Mouse (Mus musculus): Measurements from ENCODE around the gene Rergl. TPM values are rescaled to one million over a fixed set of nuclear protein-coding genes. Genes with fewer than 3 reads are reported as not detected.

Gene Rergl
- polyA plus RNA-seq, 1 experiment from 2014 or later: 0.18 TPM

- H3K27me3 ChIP-seq (replicated peaks; ENCODE audit: control insufficient read depth, insufficient read depth, low read length): no peaks in the 10 kb centered on the region
- H3K4me3 ChIP-seq (ENCODE audit: low read depth, low read length): no peak overlapping the region
- no peaks in the 10 kb centered on the region for H3K9me3 ChIP-seq (ENCODE audit: control insufficient read depth, low read length)
- WGBS: 83% methylated on average over 10 of the region's 10 CpGs
- no peak for DNase-seq (ENCODE audit: low spot score)
- no peak overlapping the region for H3K27ac ChIP-seq (replicated peaks; ENCODE audit: low read depth, low read length)
- H3K9ac ChIP-seq (ENCODE audit: low read depth, low read length): no peak overlapping the region
- no peak for ATAC-seq (ENCODE audit: low read depth)
- H3K4me1 ChIP-seq (ENCODE audit: control insufficient read depth, insufficient read depth, low read length): no peaks in the 10 kb centered on the region
- H3K4me2 ChIP-seq (ENCODE audit: low read depth, low read length): no peak overlapping the region
- no peaks in the 10 kb centered on the region for H3K36me3 ChIP-seq (ENCODE audit: control insufficient read depth, insufficient read depth, low read length)
These were observed 41.3 kb downstream of the Rergl start for GRCm38 (mm10) chr6:139460470-139460869.

GRCm38 (mm10) chr6:139443999-139444398 is 57.8 kb downstream of the Rergl start:
- Histone ChIP-seq H3K9me3 (ENCODE audit: control insufficient read depth, low read length) (no peaks in the 10 kb centered on the region), H3K4me1 (ENCODE audit: control insufficient read depth, insufficient read depth, low read length) (no peaks in the 10 kb centered on the region), H3K27me3 (replicated peaks; ENCODE audit: control insufficient read depth, insufficient read depth, low read length) (no peaks in the 10 kb centered on the region), H3K36me3 (ENCODE audit: control insufficient read depth, insufficient read depth, low read length) (no peaks in the 10 kb centered on the region), H3K4me2 (ENCODE audit: low read depth, low read length) (no peak overlapping the region), H3K27ac (replicated peaks; ENCODE audit: low read depth, low read length) (no peak overlapping the region), H3K9ac (ENCODE audit: low read depth, low read length) (no peak overlapping the region), H3K4me3 (ENCODE audit: low read depth, low read length) (no peak overlapping the region)
- DNase-seq (ENCODE audit: low spot score) (no peak), ATAC-seq (ENCODE audit: low read depth) (no peak)
- 85% methylated on average over 2 of the region's 2 CpGs for WGBS

Other genes with a start within 250 kb of the Rergl start
- 0.83 and 0.89 TPM in 2 replicates for gene Pik3c2g, start 85.2 kb upstream of the Rergl start, polyA plus RNA-seq (2014; fragmentation: Nextera tagmentation; extraction: Ambion mirVana)

All from embryonic facial prominence, embryonic 14.5 days (tissue).